Mouse (Mus musculus) gastrocnemius, adult 18-20 months (tissue): ENCODE data around the gene Dhx36. TPM values are rescaled to one million over a fixed set of nuclear protein-coding genes. Genes with fewer than 3 reads are reported as not detected.

Experiments
- DNase-seq: peaks from one replicate; pipeline ENCODE4 v3.0.0; 2021; ENCODE audit warnings: low spot score
- total RNA-seq, 2 experiments: library from RNA; stranded (reverse); gene quantifications; 2 replicates each; pipeline ENCODE4 v1.2.3; 2021

Dhx36 gene
- total RNA-seq, 2 experiments from 2014 or later: 13.9 to 15.3 TPM

DNA sequence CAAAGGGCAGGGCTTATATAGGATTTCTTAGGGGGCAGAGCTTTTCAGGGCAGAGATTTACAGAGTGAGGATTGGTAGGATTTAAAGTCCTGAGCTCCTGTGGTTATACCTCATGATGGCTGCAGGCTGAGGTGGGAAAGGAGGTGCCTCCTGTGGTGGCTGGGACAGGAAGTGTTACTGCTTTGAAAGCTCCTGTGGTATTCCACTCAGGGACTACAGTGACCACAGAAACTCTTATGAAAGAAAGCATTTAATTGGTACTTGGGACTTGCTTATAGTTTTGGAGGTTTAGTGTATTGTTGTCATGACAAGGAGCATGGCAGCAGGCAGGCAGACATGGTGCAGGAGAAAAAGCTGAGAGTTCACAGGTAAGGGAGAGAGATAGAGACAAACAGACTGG, 70.9 kb downstream of the Dhx36 start:
- DNase-seq: no peak

DNA sequence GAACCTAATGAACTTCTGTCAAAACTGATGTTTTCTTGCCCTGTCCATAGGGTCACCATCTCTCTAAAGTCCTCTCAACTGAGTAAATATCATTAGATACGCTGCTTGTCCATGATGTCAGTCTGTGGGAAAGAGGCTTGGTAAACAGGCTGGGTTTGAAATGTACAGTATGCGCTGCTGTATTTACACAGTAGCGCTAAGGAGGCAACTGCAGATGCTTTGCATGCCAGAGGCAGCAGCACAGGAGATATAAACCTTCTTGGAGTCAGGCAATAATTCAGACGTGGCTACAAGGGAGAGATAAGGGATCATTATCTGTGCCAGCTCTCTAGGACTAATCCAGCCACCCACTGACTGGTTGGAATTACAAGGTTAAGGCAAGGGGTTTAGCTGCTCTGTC, 73.1 kb downstream of the Dhx36 start:
- DNase-seq: no peak

GRCm38 (mm10) chr3:62418387-62419138, 88.2 kb downstream of the Dhx36 start:
- no peak for DNase-seq

Other genes with a start within 250 kb of the Dhx36 start
- gene Arhgef26, start 168.7 kb downstream of the Dhx36 start, total RNA-seq: under 1 TPM; 0.53 to 0.62 TPM
- not detected for gene Gpr149, start 98.1 kb upstream of the Dhx36 start, total RNA-seq